Mouse (Mus musculus): ENCODE data around the gene Stk4.

- TF ChIP-seq CTCF (IDR thresholded peaks at IDR 0.05; ENCODE audit: low read depth, low read length), result no peak
- no peak for TF ChIP-seq POLR2A (IDR thresholded peaks at IDR 0.05; ENCODE audit: borderline replicate concordance, low read depth, low read length)
These were observed 9.4 kb downstream of the Stk4 start for GRCm38 (mm10) chr2:164079488-164079887.
